Mouse (Mus musculus) liver, embryonic 12.5 days (tissue): ENCODE results near the gene Adamts10. TPM values are rescaled to one million over a fixed set of nuclear protein-coding genes. Genes with fewer than 3 reads are reported as not detected.

Source experiments
- ATAC-seq: fragments of 200-750 bp; cut with Nextera tagmentation; 2 replicates; pipeline ENCODE4 v1.8.0; 2017; ENCODE audit warnings: moderate number of reproducible peaks, mild to moderate bottlenecking, moderate library complexity
- H3K27ac ChIP-seq: fragments of 300-500 bp; sonication (generic); 2 replicates; pipeline ENCODE4 v1.5.1; 2016; ENCODE audit warnings: mild to moderate bottlenecking
- H3K27me3 ChIP-seq: fragments of 300-500 bp; sonication (generic); replicated peaks from 2 replicates; pipeline ENCODE4 v1.6.1; 2016; ENCODE audit warnings: mild to moderate bottlenecking, moderate library complexity
- H3K36me3 ChIP-seq: fragments of 300-500 bp; sonication (generic); 2 replicates; pipeline ENCODE4 v1.6.1; 2016; ENCODE audit warnings: mild to moderate bottlenecking, moderate library complexity
- H3K4me1 ChIP-seq: fragments of 300-500 bp; sonication (generic); 2 replicates; pipeline ENCODE4 v1.6.1; 2016
- H3K4me2 ChIP-seq: fragments of 300-500 bp; sonication (generic); 2 replicates; pipeline ENCODE4 v1.6.1; 2016; ENCODE audit warnings: mild to moderate bottlenecking, moderate library complexity
- H3K4me3 ChIP-seq: fragments of 300-500 bp; sonication (generic); 2 replicates; pipeline ENCODE4 v1.5.1; 2016; ENCODE audit warnings: mild to moderate bottlenecking, moderate library complexity
- H3K9ac ChIP-seq: fragments of 300-500 bp; sonication (generic); 2 replicates; pipeline ENCODE4 v1.6.1; 2016; ENCODE audit warnings: mild to moderate bottlenecking, moderate library complexity
- H3K9me3 ChIP-seq: fragments of 300-500 bp; sonication (generic); replicated peaks from 2 replicates; pipeline ENCODE4 v1.6.1; 2016; ENCODE audit warnings: mild to moderate bottlenecking, moderate library complexity
- WGBS: fragments of 180-500 bp; shearing (Covaris S2); methylation state at CpG from one replicate; pipeline ENCODE4 v1.1.7; 2016; ENCODE audit not compliant: insufficient replicate concordance; 5-methylcytosine and 5-hydroxymethylcytosine counted together
- polyA plus RNA-seq: library from polyadenylated mRNA; unstranded; fragments of >200 nt; fragmentation: Nextera tagmentation; extraction: Ambion mirVana; gene quantifications from 2 replicates; pipeline ENCODE4 v1.2.1, GENCODE M21; 2016

Adamts10 gene
- polyA plus RNA-seq: 12.3 and 13.7 TPM in 2 replicates

DNA sequence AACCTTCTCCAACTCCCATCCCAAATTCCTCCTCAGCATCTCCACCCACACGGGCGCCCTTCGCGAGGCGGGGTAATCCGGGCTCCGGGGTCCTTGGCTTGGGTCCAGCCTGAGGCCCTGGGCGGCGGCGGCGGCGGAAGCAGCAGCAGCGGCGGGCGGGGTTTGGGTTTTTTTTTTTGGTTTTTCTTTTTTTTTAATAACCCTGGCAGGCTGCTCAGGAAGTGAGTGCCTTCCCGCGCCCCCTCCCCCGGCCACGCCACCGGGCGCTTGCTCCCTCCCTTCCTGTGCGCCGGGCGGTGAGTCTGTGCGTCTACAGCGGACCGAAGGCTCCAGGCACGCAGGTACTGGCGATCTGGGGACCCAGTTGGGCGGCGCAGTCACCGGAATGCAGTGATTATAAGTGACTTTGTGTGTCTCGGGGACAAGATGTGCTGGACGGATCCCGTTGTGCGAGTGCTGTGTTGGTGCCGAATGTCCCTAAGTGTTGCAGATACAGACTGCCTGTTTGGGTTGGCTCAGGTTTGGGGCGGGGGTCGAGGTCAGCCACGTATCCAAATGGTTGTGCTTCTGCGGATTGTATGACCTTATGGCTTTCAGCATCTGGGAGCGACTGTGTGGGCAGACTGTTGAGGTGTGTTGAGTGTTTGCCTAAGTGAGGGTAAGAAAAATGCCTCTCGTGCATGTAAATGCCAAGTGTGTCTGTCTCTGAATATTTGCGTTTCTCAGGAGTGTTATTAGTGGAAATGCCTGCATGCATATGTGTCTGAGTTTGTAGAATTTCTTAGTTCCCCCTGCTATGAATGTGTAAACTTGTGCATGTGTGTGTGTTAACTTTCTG lies at the start of gene Adamts10:
Gene Adamts10 (plus strand): TSS at position 287 of the 838 bp plus-strand sequence.
- H3K36me3 ChIP-seq: peaks cover 9% of the 10 kb centered on the region
- H3K9me3 ChIP-seq: no peaks in the 10 kb centered on the region
- H3K9ac ChIP-seq: peak within 1 kb of the TSS; percentile 61
- H3K27me3 ChIP-seq: peaks cover 4% of the 10 kb centered on the region; the same call in 1 of the 2 replicates
- H3K4me2 ChIP-seq: peak within 1 kb of the TSS; percentile 78
- WGBS: under 1% methylated on average over 43 of the region's 44 CpGs
- ATAC-seq: peak; percentile 63; the same call in 1 of the 2 replicates
- peak within 1 kb of the TSS; percentile 57 for H3K4me3 ChIP-seq
- 0 out of 2 replicates have a peak within 1 kb of the TSS, but pooled peaks have one; percentile 36 for H3K27ac ChIP-seq
- peaks cover 29% of the 10 kb centered on the region for H3K4me1 ChIP-seq

DNA sequence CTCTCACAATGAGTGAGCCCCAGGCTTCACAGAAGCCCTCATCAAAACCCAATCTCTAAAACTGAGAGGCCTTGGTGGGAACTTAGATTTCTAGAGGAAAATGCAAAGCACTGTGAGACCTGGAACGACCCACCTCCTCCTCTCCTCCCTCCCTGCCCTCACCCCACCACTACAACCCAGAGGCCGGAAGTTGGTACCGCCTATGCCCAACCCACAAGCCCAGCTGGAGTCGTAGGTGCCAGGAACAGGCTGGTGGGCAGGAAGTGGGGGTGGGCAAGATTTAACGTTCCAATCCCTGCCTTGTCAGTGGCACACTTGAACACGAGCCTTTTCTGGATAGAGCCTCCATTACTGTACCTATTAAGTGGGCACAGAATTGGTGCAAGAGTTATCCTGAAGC lies 40.0 kb upstream of the Adamts10 start:
- Histone ChIP-seq H3K4me1 (no peaks in the 10 kb centered on the region), H3K9ac (no peak overlapping the region), H3K36me3 (no peaks in the 10 kb centered on the region), H3K27ac (no peak overlapping the region), H3K4me2 (no peak overlapping the region), H3K9me3 (no peaks in the 10 kb centered on the region), H3K27me3 (no peaks in the 10 kb centered on the region; the same call in 1 of the 2 replicates), H3K4me3 (no peak overlapping the region)
- WGBS: 23% methylated on average over 6 of the region's 6 CpGs
- no peak for ATAC-seq

GRCm38 (mm10) chr17:33487211-33487610 lies 36.8 kb upstream of the Adamts10 start:
- Histone ChIP-seq H3K9me3 (no peaks in the 10 kb centered on the region), H3K27ac (no peak overlapping the region), H3K27me3 (no peaks in the 10 kb centered on the region; the same call in 1 of the 2 replicates), H3K36me3 (no peaks in the 10 kb centered on the region), H3K4me1 (no peaks in the 10 kb centered on the region), H3K9ac (no peak overlapping the region), H3K4me3 (no peak overlapping the region), H3K4me2 (no peak overlapping the region)
- no peak for ATAC-seq
- 51% methylated on average over 2 of the region's 2 CpGs for WGBS

DNA sequence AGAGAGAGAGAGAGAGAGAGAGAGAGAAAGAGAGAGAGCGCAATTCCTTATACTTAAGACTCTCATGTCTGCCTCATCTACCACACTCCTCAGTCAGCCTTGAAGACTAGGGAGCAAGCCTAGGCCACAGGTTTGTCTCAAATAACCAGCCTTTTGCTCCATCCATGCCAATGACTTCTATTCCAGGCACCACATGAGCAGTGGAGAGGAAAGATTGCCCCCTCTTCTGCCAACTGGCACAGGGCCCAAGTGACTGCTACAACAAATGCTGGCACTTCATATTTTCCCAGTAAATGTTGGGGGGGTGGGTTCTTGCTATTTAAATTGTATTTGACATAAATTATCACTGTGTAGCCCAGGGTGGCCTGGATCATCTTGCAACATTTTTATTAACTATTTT lies 36.4 kb upstream of the Adamts10 start:
- Histone ChIP-seq H3K4me1 (no peaks in the 10 kb centered on the region), H3K4me2 (no peak overlapping the region), H3K27me3 (no peaks in the 10 kb centered on the region; the same call in 1 of the 2 replicates), H3K9me3 (no peaks in the 10 kb centered on the region), H3K4me3 (no peak overlapping the region), H3K36me3 (no peaks in the 10 kb centered on the region), H3K9ac (no peak overlapping the region), H3K27ac (no peak overlapping the region)
- WGBS: 86% methylated on average over 1 of the region's 1 CpGs
- no peak for ATAC-seq

GRCm38 (mm10) chr17:33491371-33491770 lies 32.6 kb upstream of the Adamts10 start:
- Histone ChIP-seq H3K36me3 (no peaks in the 10 kb centered on the region), H3K27ac (no peak overlapping the region), H3K9ac (no peak overlapping the region), H3K4me1 (no peaks in the 10 kb centered on the region), H3K4me3 (no peak overlapping the region), H3K9me3 (no peaks in the 10 kb centered on the region), H3K4me2 (no peak overlapping the region), H3K27me3 (no peaks in the 10 kb centered on the region; the same call in 1 of the 2 replicates)
- WGBS: 63% methylated on average over 2 of the region's 2 CpGs
- no peak for ATAC-seq

DNA sequence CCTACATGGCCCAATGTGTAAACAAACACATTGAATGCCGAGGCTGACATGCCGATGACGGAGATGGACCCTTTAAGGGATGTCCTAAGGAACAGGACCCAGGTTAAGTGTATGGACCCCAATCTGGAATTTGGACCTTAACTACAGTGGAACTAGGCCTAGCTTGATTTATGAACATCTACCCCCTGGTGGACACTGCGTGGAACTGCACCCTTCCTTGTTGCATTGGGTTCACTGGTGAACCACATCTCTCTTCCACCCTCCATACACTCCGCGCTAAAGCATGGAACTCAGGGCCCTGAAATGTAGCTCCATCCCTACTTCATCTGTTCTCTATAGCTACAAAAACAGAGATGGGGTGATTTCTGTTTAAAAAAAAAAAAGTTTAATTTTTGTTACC lies 30.9 kb upstream of the Adamts10 start:
- Histone ChIP-seq H3K9ac (no peak overlapping the region), H3K4me1 (peaks cover 12% of the 10 kb centered on the region), H3K4me3 (no peak overlapping the region), H3K9me3 (no peaks in the 10 kb centered on the region), H3K4me2 (no peak overlapping the region), H3K27ac (no peak overlapping the region), H3K36me3 (no peaks in the 10 kb centered on the region), H3K27me3 (no peaks in the 10 kb centered on the region; the same call in 1 of the 2 replicates)
- ATAC-seq: no peak
- WGBS: 60% methylated on average over 6 of the region's 6 CpGs

- ATAC-seq: no peak
- peaks cover 27% of the 10 kb centered on the region for H3K4me1 ChIP-seq
- H3K36me3 ChIP-seq: no peaks in the 10 kb centered on the region
- H3K4me3 ChIP-seq: no peak overlapping the region
- no peak overlapping the region for H3K4me2 ChIP-seq
- H3K9ac ChIP-seq: no peak overlapping the region
- no peak overlapping the region for H3K27ac ChIP-seq
- no peaks in the 10 kb centered on the region for H3K9me3 ChIP-seq
- no peaks in the 10 kb centered on the region for H3K27me3 ChIP-seq
These were observed 29.4 kb upstream of the Adamts10 start for GRCm38 (mm10) chr17:33494586-33494985.

DNA sequence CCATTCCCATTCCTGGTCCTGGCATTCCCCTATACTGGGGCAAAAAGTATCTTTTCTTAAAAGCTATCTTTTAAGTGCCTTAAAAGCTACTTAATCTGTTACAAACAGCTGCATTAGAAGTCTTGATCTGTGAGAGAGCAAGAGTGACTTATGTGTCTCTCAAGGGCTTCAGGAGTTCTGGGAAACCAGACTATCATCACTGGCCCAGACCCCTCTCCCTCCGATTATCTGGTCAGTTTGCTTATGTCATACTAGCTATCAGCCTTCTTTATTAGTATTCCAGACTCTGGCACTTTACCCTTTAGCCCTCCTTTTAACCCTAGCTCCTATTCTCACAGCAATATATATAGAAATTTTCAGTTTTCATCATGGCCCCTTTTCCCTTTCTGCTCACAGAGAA lies 25.1 kb upstream of the Adamts10 start:
- Histone ChIP-seq H3K36me3 (no peaks in the 10 kb centered on the region), H3K9ac (peak overlapping the region; percentile 4; the same call in 1 of the 2 replicates), H3K9me3 (no peaks in the 10 kb centered on the region), H3K4me3 (no peak overlapping the region), H3K4me2 (peak overlapping the region; percentile 40), H3K4me1 (peaks cover 50% of the 10 kb centered on the region), H3K27me3 (0 out of 2 replicates have a peak, but pooled peaks cover 4% of the 10 kb centered on the region), H3K27ac (peak overlapping the region; percentile 76)
- WGBS: 27% methylated on average over 1 of the region's 1 CpGs
- ATAC-seq: peak; percentile 96

DNA sequence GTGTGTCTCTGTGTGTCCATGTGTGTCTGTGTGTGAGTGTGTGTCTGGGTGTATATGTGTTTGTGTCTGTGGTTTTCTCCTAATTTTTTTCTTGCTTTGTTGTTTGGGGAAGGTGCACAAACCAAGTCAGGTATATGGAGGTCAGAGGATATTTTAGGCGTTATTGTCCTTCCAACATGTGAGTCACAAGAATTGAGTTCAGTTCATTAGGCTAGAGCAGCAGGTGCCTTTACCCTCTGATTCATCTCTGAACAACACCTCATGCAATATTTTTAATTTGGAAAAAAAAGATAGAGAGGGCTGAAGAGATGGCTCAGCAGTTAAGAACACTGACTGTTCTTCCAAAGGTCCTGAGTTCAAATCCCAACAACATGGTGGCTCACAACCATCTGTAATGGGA lies 15.6 kb upstream of the Adamts10 start:
- Histone ChIP-seq H3K4me3 (no peak overlapping the region), H3K4me1 (peaks cover 6% of the 10 kb centered on the region; the same call in 1 of the 2 replicates), H3K9ac (no peak overlapping the region), H3K36me3 (no peaks in the 10 kb centered on the region), H3K27me3 (0 out of 2 replicates have a peak, but pooled peaks cover 4% of the 10 kb centered on the region), H3K4me2 (no peak overlapping the region), H3K9me3 (no peaks in the 10 kb centered on the region), H3K27ac (no peak overlapping the region)
- no peak for ATAC-seq
- WGBS: 68% methylated on average over 1 of the region's 1 CpGs

- no peak overlapping the region for H3K4me2 ChIP-seq
- no peaks in the 10 kb centered on the region for H3K4me1 ChIP-seq
- no peak for ATAC-seq
- no peaks in the 10 kb centered on the region for H3K9me3 ChIP-seq
- no peak overlapping the region for H3K27ac ChIP-seq
- WGBS: 55% methylated on average over 5 of the region's 5 CpGs
- H3K9ac ChIP-seq: no peak overlapping the region
- no peak overlapping the region for H3K4me3 ChIP-seq
- no peaks in the 10 kb centered on the region for H3K27me3 ChIP-seq
- no peaks in the 10 kb centered on the region for H3K36me3 ChIP-seq
These were observed 13.8 kb upstream of the Adamts10 start for GRCm38 (mm10) chr17:33510172-33510571.

DNA sequence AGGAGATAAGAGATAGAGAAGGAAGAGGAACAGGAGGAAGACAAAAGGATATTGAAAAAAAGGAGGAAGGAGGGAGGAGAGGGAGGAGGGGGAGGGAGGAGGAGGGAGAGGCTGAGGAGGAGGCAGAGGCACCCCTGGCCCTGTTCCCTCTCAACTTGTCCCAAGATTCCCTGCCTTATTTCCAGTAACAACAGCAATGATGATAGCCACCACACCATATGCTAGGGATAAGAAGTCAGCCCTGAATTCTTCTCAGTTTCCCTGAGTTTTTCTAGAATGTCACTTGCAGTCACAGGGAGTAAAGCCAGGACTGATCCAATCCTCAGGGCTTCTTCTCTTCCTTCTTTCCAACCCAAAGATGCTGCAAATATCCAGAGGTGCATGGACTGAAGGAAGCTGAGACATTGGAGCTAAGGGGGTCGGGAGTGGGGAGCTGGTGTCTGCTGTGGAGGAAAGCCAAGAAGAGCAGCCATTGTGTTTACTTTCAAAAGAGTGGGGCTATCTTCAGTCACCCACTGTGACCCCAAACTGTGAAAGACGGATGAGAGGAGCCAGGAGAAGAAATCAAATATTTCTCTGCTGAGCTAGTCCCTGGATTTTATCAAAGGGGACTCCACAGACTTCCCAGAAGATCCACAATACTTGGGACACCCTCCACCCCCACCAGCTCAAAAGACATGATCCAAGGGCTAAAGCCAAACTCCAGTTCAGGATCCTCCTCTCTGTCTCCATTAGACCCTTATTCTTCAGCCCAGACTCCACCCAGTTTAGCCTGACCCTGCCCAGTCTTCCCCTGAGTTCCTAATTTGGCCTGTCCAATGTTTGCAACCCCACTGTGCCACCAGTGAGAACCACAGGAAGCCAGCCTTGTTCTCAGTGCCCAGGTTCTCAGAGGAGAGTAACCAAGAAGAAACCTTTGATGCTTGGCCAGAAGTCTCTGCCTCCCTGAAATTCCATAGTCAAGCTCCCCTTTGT lies 11.3 kb upstream of the Adamts10 start:
- H3K4me3 ChIP-seq: no peak overlapping the region
- 28% methylated on average over 2 of the region's 2 CpGs for WGBS
- H3K36me3 ChIP-seq: no peaks in the 10 kb centered on the region
- ATAC-seq: no peak
- H3K9ac ChIP-seq: no peak overlapping the region
- H3K4me2 ChIP-seq: no peak overlapping the region
- H3K9me3 ChIP-seq: no peaks in the 10 kb centered on the region
- H3K27me3 ChIP-seq: no peaks in the 10 kb centered on the region
- no peak overlapping the region for H3K27ac ChIP-seq
- H3K4me1 ChIP-seq: no peaks in the 10 kb centered on the region

GRCm38 (mm10) chr17:33513874-33514273 lies 10.1 kb upstream of the Adamts10 start:
- H3K4me3 ChIP-seq: no peak overlapping the region
- H3K9me3 ChIP-seq: no peaks in the 10 kb centered on the region
- no peak overlapping the region for H3K4me2 ChIP-seq
- H3K4me1 ChIP-seq: no peaks in the 10 kb centered on the region
- WGBS: 70% methylated on average over 5 of the region's 5 CpGs
- H3K27ac ChIP-seq: no peak overlapping the region
- no peaks in the 10 kb centered on the region for H3K27me3 ChIP-seq
- no peak overlapping the region for H3K9ac ChIP-seq
- ATAC-seq: no peak
- H3K36me3 ChIP-seq: no peaks in the 10 kb centered on the region
